Mouse (Mus musculus): ENCODE measurements at regions not wholly inside any gene's neighbourhood (a gene's known extent, or its start where the extent isn't known, plus 50 kb on each side); places are given as distances from the start of the nearest gene placed in this dataset.

DNA sequence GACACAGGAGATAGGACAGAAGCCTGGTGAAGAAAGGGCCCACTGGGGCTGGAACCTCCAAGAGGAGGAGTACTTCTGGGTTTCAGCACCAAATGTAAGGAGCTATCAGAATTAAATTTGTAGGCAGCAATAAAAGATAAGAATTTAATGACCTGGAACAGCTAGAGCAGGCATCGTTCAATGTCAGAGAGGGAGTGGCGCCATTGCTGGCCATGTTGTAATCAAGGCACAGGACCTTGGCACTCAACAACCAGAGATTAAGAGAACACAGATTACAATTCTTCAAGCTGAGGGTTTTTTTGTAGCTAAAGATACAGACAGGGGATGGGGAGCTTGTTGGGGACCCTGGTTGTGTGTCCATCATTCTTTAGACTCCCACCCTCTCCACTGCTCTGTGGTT is 101.0 kb upstream of the Dio3 start:
- DNase-seq (ENCODE audit: low spot score in 2 of 2) = no peak

- DNase-seq (ENCODE audit: low spot score in 2 of 2) = no peak
These were observed 95.4 kb upstream of the Dio3 start for GRCm38 (mm10) chr12:110183473-110183872.

DNA sequence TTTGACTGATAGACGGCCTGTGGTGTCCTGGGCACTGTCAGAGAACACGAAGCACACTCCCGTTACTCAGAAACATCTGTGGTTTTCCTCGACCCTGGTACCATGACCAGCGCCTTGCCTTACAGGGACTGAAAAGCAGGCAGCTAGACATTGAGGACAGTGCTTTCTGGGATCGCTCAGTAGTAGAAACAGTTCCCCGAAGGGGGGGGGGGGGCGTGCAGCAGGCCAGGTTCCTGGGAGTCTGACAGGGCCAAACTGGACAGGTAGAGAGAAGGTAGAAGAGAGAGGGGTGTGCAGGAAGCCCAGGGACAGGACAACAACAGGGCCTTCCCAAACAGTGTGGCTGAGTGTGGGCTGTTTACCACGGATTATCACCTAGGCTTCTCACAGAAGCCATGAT is 93.5 kb upstream of the Dio3 start:
- no peak for DNase-seq (ENCODE audit: low spot score in 2 of 2)

GRCm38 (mm10) chr12:110186381-110186780 is 92.5 kb upstream of the Dio3 start:
- DNase-seq (ENCODE audit: low spot score in 2 of 2) = no peak

- DNase-seq (ENCODE audit: low spot score in 2 of 2) = no peak
These were observed 92.0 kb upstream of the Dio3 start for GRCm38 (mm10) chr12:110186911-110187245.

GRCm38 (mm10) chr12:110187246-110188135 is 91.4 kb upstream of the Dio3 start:
- DNase-seq (ENCODE audit: low spot score in 2 of 2) = no peak

DNA sequence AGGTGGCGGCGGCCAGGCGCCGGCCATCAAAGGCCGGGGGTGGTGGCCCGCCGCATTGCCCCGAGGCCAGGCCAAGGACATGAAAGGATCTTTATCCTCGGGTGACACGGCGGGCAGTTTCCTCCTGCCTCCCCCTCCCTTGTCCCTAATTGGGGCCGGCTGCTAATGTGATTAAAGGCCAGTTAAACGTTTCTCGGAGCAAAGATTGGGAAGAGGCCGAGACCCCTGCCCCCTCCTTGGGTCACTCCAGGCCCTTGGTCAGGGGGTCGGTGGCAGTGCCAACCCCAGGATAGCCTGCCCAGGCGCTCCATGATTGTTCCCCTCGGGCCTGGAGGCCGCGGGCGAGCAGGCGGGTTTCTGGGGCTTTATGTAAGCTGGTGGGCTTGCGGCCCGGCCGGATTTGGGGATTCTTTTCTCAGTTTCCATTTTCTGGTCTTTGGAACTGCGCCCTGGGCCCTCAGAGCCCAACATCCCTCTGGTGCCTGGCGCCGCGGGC is 90.7 kb upstream of the Dio3 start:
- no peak for DNase-seq (ENCODE audit: low spot score in 2 of 2)

DNA sequence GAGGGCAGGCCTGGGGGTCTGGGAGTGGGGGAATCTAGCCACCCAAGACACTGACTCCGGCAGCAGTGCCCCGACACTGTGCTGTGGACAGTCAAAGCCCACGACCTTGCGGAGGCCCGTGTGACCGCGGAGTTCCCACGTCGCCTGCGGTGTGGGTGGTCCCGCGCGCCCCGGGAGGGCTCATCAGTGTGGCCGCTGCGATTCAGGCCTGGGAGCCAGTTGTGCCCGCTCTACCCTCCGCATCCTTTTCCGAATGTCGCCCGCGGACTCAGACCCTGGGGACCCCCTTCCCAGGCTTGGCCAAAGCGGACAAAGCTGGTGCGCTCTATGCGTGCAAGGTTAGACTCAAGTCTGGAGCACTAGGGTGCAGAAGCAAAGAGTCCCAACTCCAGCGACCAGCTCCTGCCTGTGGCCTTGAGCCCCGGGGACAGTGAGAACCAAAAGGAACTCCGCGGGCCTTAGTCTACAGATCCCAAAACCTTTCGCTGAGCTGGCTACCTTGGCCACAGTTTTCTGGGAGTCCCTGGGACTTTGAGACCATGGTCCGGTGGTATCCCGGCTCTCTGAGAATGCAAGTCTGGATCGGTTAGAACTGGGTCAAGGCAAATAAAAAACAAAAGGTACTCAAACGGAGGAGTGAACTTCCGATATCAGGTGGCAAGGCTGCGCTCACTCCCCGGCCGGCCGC is 90.1 kb upstream of the Dio3 start:
- no peak for DNase-seq (ENCODE audit: low spot score in 2 of 2)

DNA sequence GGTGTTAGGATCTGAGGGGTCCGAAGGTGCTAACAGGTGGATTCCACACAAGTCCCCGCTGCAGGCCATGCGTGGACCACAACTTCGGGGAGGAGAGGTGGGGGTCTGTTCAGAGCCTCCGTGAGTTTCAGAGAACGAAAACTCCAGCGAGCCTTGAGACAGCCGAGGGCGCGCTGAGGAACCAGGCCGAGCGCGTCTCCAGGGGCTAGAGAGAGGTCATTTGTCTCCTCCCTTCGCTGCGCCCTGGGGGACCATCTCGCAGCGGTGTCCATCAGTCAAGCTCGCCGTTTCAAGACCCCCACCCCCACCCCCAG is 89.6 kb upstream of the Dio3 start:
- no peak for DNase-seq (ENCODE audit: low spot score in 2 of 2)

DNA sequence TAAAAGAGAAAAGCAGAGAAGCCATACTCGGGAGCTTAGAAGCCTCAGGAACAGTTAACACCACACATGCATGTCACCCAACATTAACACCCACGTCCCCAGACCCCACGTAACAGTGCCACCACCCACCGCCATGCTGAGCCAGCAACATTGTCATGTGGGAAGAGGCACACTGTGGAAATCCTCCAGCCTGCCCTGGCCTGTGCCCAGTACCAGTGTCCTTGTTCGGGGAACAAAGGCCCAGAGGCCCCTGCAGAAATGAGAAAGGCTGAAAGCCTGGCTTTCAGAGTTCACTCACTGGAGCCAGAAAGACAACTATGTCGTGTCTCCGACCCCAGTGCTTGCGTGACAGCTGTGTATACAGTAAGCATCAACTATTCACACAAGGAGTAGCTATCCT is 86.7 kb upstream of the Dio3 start:
- DNase-seq (ENCODE audit: low spot score in 2 of 2) = no peak

DNA sequence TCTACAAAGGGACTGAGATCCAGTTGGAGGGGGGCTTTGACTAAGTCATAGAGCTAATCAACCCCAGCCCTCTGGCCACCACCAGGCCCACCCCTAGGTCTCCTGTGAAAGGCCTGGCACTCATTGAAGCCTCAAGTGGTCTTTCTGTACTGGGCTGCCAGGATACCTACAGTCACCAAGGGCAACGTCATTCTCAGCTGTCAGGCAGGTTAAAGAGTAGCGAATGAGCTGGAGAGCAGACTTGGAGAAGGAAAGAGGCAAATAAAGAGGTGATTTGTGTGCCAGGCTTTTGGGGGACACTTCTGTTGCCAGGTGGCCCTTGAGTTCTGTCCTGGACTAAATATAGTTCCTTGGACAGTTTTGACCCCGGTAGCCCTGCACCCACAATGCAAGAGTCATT is 81.5 kb upstream of the Dio3 start:
- no peak for DNase-seq (ENCODE audit: low spot score in 2 of 2)

- DNase-seq (ENCODE audit: low spot score in 2 of 2) = no peak
These were observed 78.4 kb upstream of the Dio3 start for GRCm38 (mm10) chr12:110200471-110200870.

DNA sequence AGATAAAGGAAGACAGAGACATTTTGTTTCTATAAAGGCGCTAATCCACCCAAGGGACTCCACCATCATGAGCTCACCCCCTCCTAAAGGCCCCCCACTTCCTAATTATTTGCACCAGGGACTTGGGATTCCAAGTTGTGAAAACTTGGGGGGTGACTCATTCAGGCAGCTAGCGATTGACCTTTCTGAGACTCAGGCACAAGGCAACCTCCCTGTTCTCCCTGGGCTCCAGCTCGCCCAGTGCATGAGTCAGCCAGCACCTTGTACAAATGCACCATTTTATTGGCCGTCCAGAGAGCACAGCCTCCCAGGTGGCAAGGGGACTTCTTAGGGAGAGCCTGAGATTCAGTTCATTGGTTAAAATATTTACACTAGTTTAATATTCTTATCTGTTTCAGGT is 78.0 kb upstream of the Dio3 start:
- no peak for DNase-seq (ENCODE audit: low spot score in 2 of 2)

- no peak for DNase-seq (ENCODE audit: low spot score in 2 of 2)
These were observed 75.4 kb upstream of the Dio3 start for GRCm38 (mm10) chr12:110203271-110204014.

GRCm38 (mm10) chr12:110204246-110204989 is 74.5 kb upstream of the Dio3 start:
- DNase-seq (ENCODE audit: low spot score in 2 of 2) = no peak

- DNase-seq (ENCODE audit: low spot score in 2 of 2) = no peak
These were observed 72.6 kb upstream of the Dio3 start for GRCm38 (mm10) chr12:110206271-110206670.

GRCm38 (mm10) chr12:110206812-110207211 is 72.1 kb upstream of the Dio3 start:
- DNase-seq (ENCODE audit: low spot score in 2 of 2) = no peak

DNA sequence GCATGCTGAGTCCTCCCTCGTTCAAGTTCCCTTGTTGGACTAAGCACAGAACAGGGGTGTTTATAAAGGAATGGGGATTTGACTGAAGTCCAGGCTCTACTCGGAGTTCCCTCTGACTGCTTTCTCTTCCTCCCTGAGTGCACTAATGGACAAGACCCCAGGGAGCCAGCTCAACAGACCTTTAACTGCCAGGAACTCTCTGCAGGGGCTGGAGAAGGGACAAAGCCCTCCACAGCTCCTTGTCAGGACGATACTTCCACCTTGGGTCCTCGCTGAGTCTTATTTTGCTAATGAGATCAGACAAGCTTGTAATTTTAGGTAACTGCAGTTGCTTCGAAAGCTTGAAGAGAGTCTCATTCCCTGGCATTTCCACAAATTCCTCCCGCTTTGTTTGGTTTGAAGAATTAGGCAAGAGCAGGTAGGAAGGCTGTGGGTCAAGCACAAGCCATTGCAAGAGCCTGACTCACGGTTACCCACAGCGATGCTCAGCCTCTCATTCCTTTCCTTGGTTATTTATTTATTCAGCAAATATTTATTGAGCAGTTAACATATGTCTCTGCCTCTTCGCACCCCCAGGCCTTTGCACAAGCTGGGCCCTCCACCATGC is 71.5 kb upstream of the Dio3 start:
- DNase-seq (ENCODE audit: low spot score in 2 of 2) = no peak

- no peak for DNase-seq (ENCODE audit: low spot score in 2 of 2)
These were observed 66.2 kb upstream of the Dio3 start for GRCm38 (mm10) chr12:110212716-110213115.

GRCm38 (mm10) chr12:110214833-110215232 is 64.0 kb upstream of the Dio3 start:
- DNase-seq (ENCODE audit: low spot score in 2 of 2) = no peak

DNA sequence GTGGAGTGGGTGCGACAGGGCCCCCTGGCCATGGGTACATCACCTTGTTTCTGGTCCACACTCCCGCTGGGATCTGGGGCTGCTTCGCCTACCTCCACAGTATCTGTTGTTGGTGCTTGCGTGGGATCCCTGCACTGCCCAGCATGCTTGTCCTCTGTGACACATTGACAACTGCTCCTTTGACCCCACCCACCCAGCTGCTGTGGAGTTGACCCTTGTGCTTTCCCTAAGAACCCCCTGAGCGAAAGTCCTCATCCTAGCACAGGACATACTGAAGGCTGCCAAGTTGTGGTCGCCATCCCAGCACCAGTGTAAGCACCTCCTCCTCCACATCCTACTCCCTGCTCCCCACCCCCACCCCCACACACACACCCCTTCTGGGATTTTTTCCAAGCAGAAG is 63.6 kb upstream of the Dio3 start:
- no peak for DNase-seq (ENCODE audit: low spot score in 2 of 2)

GRCm38 (mm10) chr12:110219750-110220149 is 59.1 kb upstream of the Dio3 start:
- no peak for DNase-seq (ENCODE audit: low spot score in 2 of 2)

All from cerebellum, postnatal 4 days (tissue).